In genomic region chr2:132019372-132019811, GRCm38 (mm10) we compare ENCODE assay signal across 11 mouse cellular contexts. TPM values are rescaled to one million over a fixed set of nuclear protein-coding genes. Genes with fewer than 3 reads are reported as not detected.
A peak's percentile ranks its signal among the peaks of the same experiment; 100 is the strongest.
DNase-seq lines count a peak whose midpoint lies in the region; ATAC-seq and TF ChIP-seq lines count a peak whose summit lies in the region.
"Had no signal": no experiment of that assay in that cellular context is flagged by ENCODE, and none has a peak within 500 bp of the region (broad histone marks: within the 10 kb centered on the region; RNA-seq: fewer than 3 reads in every experiment).

No protein-coding gene starts in this region.

- H3K27ac ChIP-seq in forebrain, embryonic 10.5 days, result peak overlapping the region; percentile 17; the same call in 1 of the 2 replicates
- H3K27ac ChIP-seq in forebrain, embryonic 14.5 days (ENCODE audit: low read depth, low read length), result no peak overlapping the region
- no peak overlapping the region for H3K27ac ChIP-seq in midbrain, embryonic 11.5 days (ENCODE audit: low read depth, low read length)
- H3K27ac ChIP-seq in midbrain, postnatal 0 days (ENCODE audit: low read depth, low read length), result no peak overlapping the region
- H3K27ac ChIP-seq: embryonic facial prominence, embryonic 15.5 days had no signal

- H3K9me3 ChIP-seq in forebrain, embryonic 10.5 days, result no peaks in the 10 kb centered on the region
- H3K9me3 ChIP-seq in forebrain, embryonic 14.5 days (replicated peaks; ENCODE audit: control insufficient read depth, low read length), result no peaks in the 10 kb centered on the region
- no peaks in the 10 kb centered on the region for H3K9me3 ChIP-seq in midbrain, embryonic 11.5 days (ENCODE audit: control insufficient read depth, low read length)
- H3K9me3 ChIP-seq in midbrain, postnatal 0 days (ENCODE audit: low read length), result no peaks in the 10 kb centered on the region
- H3K9me3 ChIP-seq: embryonic facial prominence, embryonic 15.5 days had no signal

- WGBS in forebrain, embryonic 10.5 days, result 87% methylated on average over 3 of the region's 3 CpGs
- 87% methylated on average over 3 of the region's 3 CpGs for WGBS in forebrain, embryonic 14.5 days
- WGBS in midbrain, embryonic 11.5 days, result 87% methylated on average over 3 of the region's 3 CpGs
- 74% methylated on average over 3 of the region's 3 CpGs for WGBS in midbrain, postnatal 0 days

- H3K36me3 ChIP-seq in forebrain, embryonic 10.5 days (replicated peaks), result peaks cover 26% of the 10 kb centered on the region
- H3K36me3 ChIP-seq in forebrain, embryonic 14.5 days (ENCODE audit: control insufficient read depth, insufficient read depth, low read length), result no peaks in the 10 kb centered on the region
- no peaks in the 10 kb centered on the region for H3K36me3 ChIP-seq in midbrain, embryonic 11.5 days (ENCODE audit: control insufficient read depth, insufficient read depth, low read length)
- H3K36me3 ChIP-seq in midbrain, postnatal 0 days (ENCODE audit: insufficient read depth, low read length), result no peaks in the 10 kb centered on the region
- H3K36me3 ChIP-seq: embryonic facial prominence, embryonic 15.5 days had no signal

- no peaks in the 10 kb centered on the region for H3K27me3 ChIP-seq in forebrain, embryonic 10.5 days (ENCODE audit: poor library complexity, severe bottlenecking)
- no peaks in the 10 kb centered on the region for H3K27me3 ChIP-seq in forebrain, embryonic 14.5 days (replicated peaks; ENCODE audit: control insufficient read depth, insufficient read depth, low read length)
- H3K27me3 ChIP-seq in midbrain, embryonic 11.5 days (ENCODE audit: control insufficient read depth, insufficient read depth, low read length), result no peaks in the 10 kb centered on the region
- no peaks in the 10 kb centered on the region for H3K27me3 ChIP-seq in midbrain, postnatal 0 days (ENCODE audit: insufficient read depth, low read length)
- H3K27me3 ChIP-seq: embryonic facial prominence, embryonic 15.5 days had no signal

- peaks cover 26% of the 10 kb centered on the region for H3K4me1 ChIP-seq in forebrain, embryonic 10.5 days
- no peaks in the 10 kb centered on the region for H3K4me1 ChIP-seq in forebrain, embryonic 14.5 days (ENCODE audit: control insufficient read depth, insufficient read depth, low read length)
- H3K4me1 ChIP-seq in midbrain, embryonic 11.5 days (ENCODE audit: control insufficient read depth, insufficient read depth, low read length), result no peaks in the 10 kb centered on the region
- no peaks in the 10 kb centered on the region for H3K4me1 ChIP-seq in midbrain, postnatal 0 days (ENCODE audit: insufficient read depth, low read length)

- ATAC-seq in forebrain, embryonic 14.5 days, result no peak
- no peak for ATAC-seq in midbrain, embryonic 11.5 days (ENCODE audit: low FRiP score)
- no peak for ATAC-seq in midbrain, postnatal 0 days (ENCODE audit: low FRiP score)

- TF ChIP-seq CTCF in midbrain, postnatal 0 days (IDR thresholded peaks at IDR 0.05), result no peak

- no peak for DNase-seq in forebrain, embryonic 10.5 days (ENCODE audit: extremely low spot score, low spot score)
- DNase-seq in forebrain, embryonic 14.5 days (ENCODE audit: low spot score), result no peak
- peak; percentile 72 for DNase-seq in midbrain, embryonic 11.5 days (ENCODE audit: low spot score, missing footprints)
- no peak for DNase-seq in midbrain, postnatal 0 days (ENCODE audit: low spot score)
- peak; percentile 48 to 63 for DNase-seq in lung, postnatal 4 days
- DNase-seq in thymus, postnatal 25 days, result peak; percentile 80
- DNase-seq in right cerebral cortex, adult 2 months (ENCODE audit: low spot score in 2 of 2), result no peak
- no peak for DNase-seq in MN1 (ENCODE audit: low spot score)
- DNase-seq: adrenal gland, adult 2 months; left cerebral cortex, postnatal 4 days had no signal

- H3K4me2 ChIP-seq in forebrain, embryonic 14.5 days (ENCODE audit: low read length), result no peak overlapping the region
- H3K4me2 ChIP-seq in midbrain, embryonic 11.5 days, result no peak overlapping the region
- no peak overlapping the region for H3K4me2 ChIP-seq in midbrain, postnatal 0 days (ENCODE audit: low read depth, low read length, poor library complexity, severe bottlenecking)
- H3K4me2 ChIP-seq: embryonic facial prominence, embryonic 15.5 days had no signal

- no peak overlapping the region for H3K4me3 ChIP-seq in forebrain, embryonic 10.5 days
- H3K4me3 ChIP-seq in forebrain, embryonic 14.5 days (ENCODE audit: low read depth, low read length), result no peak overlapping the region
- no peak overlapping the region for H3K4me3 ChIP-seq in midbrain, embryonic 11.5 days (ENCODE audit: low read depth, low read length)
- H3K4me3 ChIP-seq in midbrain, postnatal 0 days (ENCODE audit: low read depth, low read length), result no peak overlapping the region
- H3K4me3 ChIP-seq: embryonic facial prominence, embryonic 15.5 days had no signal

- no peak overlapping the region for H3K9ac ChIP-seq in forebrain, embryonic 14.5 days (ENCODE audit: low read length)
- no peak overlapping the region for H3K9ac ChIP-seq in midbrain, embryonic 11.5 days (ENCODE audit: low read length)
- no peak overlapping the region for H3K9ac ChIP-seq in midbrain, postnatal 0 days (replicated peaks; ENCODE audit: low read length, poor library complexity, severe bottlenecking)
- H3K9ac ChIP-seq: embryonic facial prominence, embryonic 15.5 days had no signal

RNA-seq across cellular contexts. Expression of gene Rassf2, which starts 10.7 kb away (rescaled TPM):
- 23.5 and 24.8 TPM in 2 replicates for polyA plus RNA-seq in forebrain, embryonic 10.5 days (2016; fragmentation: Nextera tagmentation; extraction: Ambion mirVana)
- 17.9 and 20.3 TPM in 2 replicates for polyA plus RNA-seq in forebrain, embryonic 14.5 days (2014; fragmentation: Nextera tagmentation; extraction: Ambion mirVana)
- polyA plus RNA-seq in midbrain, embryonic 11.5 days (2014; fragmentation: Nextera tagmentation; extraction: Ambion mirVana), result 32.3 and 33.2 TPM in 2 replicates
- total RNA-seq in midbrain, postnatal 0 days (2014; rRNA removed), result 32.0 and 37.8 TPM in 2 replicates
- 15.9 and 16.7 TPM in 2 replicates for polyA plus RNA-seq in midbrain, postnatal 0 days (2015; fragmentation: Nextera tagmentation; extraction: Ambion mirVana)

Comparison
In these comparisons a context has a peak if more than half of its experiments do, and no peak if none do; other contexts are left out.
1. DNase-seq: peak in midbrain, embryonic 11.5 days (single experiment), lung, postnatal 4 days (2 of 2) and thymus, postnatal 25 days (single experiment); none in forebrain, embryonic 10.5 days (single experiment), forebrain, embryonic 14.5 days (single experiment), midbrain, postnatal 0 days (single experiment), right cerebral cortex, adult 2 months (0 of 2) and MN1 (single experiment).